Mouse (Mus musculus) layer of hippocampus, postnatal 36 days (tissue): ENCODE measurements around the gene Tubgcp3. TPM values are rescaled to one million over a fixed set of nuclear protein-coding genes. Genes with fewer than 3 reads are reported as not detected.
"Not testable (repeated sequence)": the region's sequence is repeated elsewhere in the genome, so short reads cannot be mapped to it uniquely, and the experiment has no call there.

Source experiments
- DNase-seq, 2 experiments: peaks; one replicate each; pipeline ENCODE4 v3.0.0; 2022
- total RNA-seq, 2 experiments: library from RNA; stranded (reverse); gene quantifications; 2 replicates each; pipeline ENCODE4 v1.2.3; 2021

Tubgcp3 gene
- total RNA-seq, 2 experiments from 2014 or later: 34.9 to 37.5 TPM

GRCm38 (mm10) chr8:12641527-12641926 is 30.5 kb downstream of the Tubgcp3 start:
- DNase-seq: no peak

- no peak for DNase-seq
These were observed 33.6 kb downstream of the Tubgcp3 start for GRCm38 (mm10) chr8:12638446-12638845.

GRCm38 (mm10) chr8:12635366-12635765 is 36.7 kb downstream of the Tubgcp3 start:
- DNase-seq: peak; percentile 26 to 31

GRCm38 (mm10) chr8:12629079-12629478 is 43.0 kb downstream of the Tubgcp3 start:
- DNase-seq: peak; percentile 35 to 46

- DNase-seq: no peak
These were observed 46.2 kb downstream of the Tubgcp3 start for GRCm38 (mm10) chr8:12625890-12626289.

GRCm38 (mm10) chr8:12621550-12622222 is 50.4 kb downstream of the Tubgcp3 start:
- DNase-seq: no peak

GRCm38 (mm10) chr8:12617369-12617768 is 54.7 kb downstream of the Tubgcp3 start:
- DNase-seq: not testable (repeated sequence)

- DNase-seq: no peak
These were observed 58.8 kb downstream of the Tubgcp3 start for GRCm38 (mm10) chr8:12613201-12613600.

- DNase-seq: no peak
These were observed 62.1 kb downstream of the Tubgcp3 start for GRCm38 (mm10) chr8:12609752-12610449.

GRCm38 (mm10) chr8:12608810-12609209 is 63.2 kb downstream of the Tubgcp3 start:
- DNase-seq: no peak

GRCm38 (mm10) chr8:12607223-12607622 is 64.8 kb downstream of the Tubgcp3 start:
- DNase-seq: peak; percentile 76 to 78

- DNase-seq: no peak
These were observed 88.3 kb downstream of the Tubgcp3 start for GRCm38 (mm10) chr8:12583785-12584184.

GRCm38 (mm10) chr8:12579339-12579999 is 92.6 kb downstream of the Tubgcp3 start:
- DNase-seq: not testable (repeated sequence)

- DNase-seq: no peak
These were observed 95.3 kb downstream of the Tubgcp3 start for GRCm38 (mm10) chr8:12576739-12577138.

- DNase-seq: no peak
These were observed 96.0 kb downstream of the Tubgcp3 start for GRCm38 (mm10) chr8:12576003-12576402.

- no peak for DNase-seq
These were observed 99.1 kb downstream of the Tubgcp3 start, which contains the start of gene Spaca7 for GRCm38 (mm10) chr8:12572814-12573534. Gene Spaca7 (plus strand): TSS chr8:12573029.

- no peak for DNase-seq
These were observed 105.5 kb downstream of the Tubgcp3 start for GRCm38 (mm10) chr8:12566509-12566908.

- no peak for DNase-seq
These were observed 106.6 kb downstream of the Tubgcp3 start for GRCm38 (mm10) chr8:12565488-12565887.

GRCm38 (mm10) chr8:12564307-12564706 is 107.7 kb downstream of the Tubgcp3 start:
- peak in 1 of 2 experiments; percentile 38 for DNase-seq
